Mouse (Mus musculus): Measurements from ENCODE around the gene Olfr1324. TPM values are rescaled to one million over a fixed set of nuclear protein-coding genes. Genes with fewer than 3 reads are reported as not detected.
"Not testable (repeated sequence)": the region's sequence is repeated elsewhere in the genome, so short reads cannot be mapped to it uniquely, and the experiment has no call there.

The Olfr1324 gene
- not detected in 2 replicates for polyA plus RNA-seq (2014; fragmentation: Nextera tagmentation; extraction: Ambion mirVana)

DNA sequence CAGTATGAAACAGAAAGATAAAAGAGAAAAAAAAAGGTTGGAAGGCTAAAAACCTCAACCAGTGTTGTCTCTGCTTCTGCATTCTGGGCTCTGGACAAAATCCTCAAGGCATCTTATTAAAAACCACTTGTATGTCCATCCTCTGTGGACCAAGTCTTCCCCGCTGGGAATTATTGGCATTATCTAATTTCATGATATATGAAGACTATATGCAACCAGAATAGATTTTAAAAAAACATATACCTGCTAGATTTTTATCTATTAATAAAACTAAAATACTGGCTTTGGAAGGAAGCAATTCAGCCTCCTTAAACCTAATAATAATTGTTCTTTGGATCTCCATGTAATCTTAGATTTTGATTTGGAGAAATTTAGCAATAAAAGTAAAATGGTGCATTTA is at the start of gene Olfr1324:
TSS of gene Olfr1324 (minus strand) at position 101 of the 400 bp plus-strand sequence.
- H3K4me2 ChIP-seq = no peak within 1 kb of the TSS
- no peak within 1 kb of the TSS for H3K9ac ChIP-seq (ENCODE audit: low read depth, low read length)
- H3K27ac ChIP-seq (ENCODE audit: low read depth, low read length) = no peak within 1 kb of the TSS
- H3K36me3 ChIP-seq (ENCODE audit: control insufficient read depth, insufficient read depth, low read length) = no peaks in the 10 kb centered on the region
- H3K27me3 ChIP-seq (ENCODE audit: control insufficient read depth, insufficient read depth, low read length) = no peaks in the 10 kb centered on the region
- ATAC-seq (replicated peaks; ENCODE audit: insufficient number of reproducible peaks, low FRiP score, low TSS enrichment) = no peak
- H3K4me3 ChIP-seq (ENCODE audit: low read depth, low read length) = no peak within 1 kb of the TSS
- no peaks in the 10 kb centered on the region for H3K4me1 ChIP-seq (ENCODE audit: control insufficient read depth, insufficient read depth, low read length)
- H3K9me3 ChIP-seq (replicated peaks; ENCODE audit: control insufficient read depth, low read length) = no peaks in the 10 kb centered on the region
- 93% methylated on average over 1 of the region's 1 CpGs for WGBS (ENCODE audit: insufficient replicate concordance)

GRCm38 (mm10) chrX:50470341-50470740 is 42.0 kb upstream of the Olfr1324 start:
- not testable (repeated sequence) for H3K27ac ChIP-seq (ENCODE audit: low read depth, low read length); H3K4me3 ChIP-seq (ENCODE audit: low read depth, low read length)
- WGBS (ENCODE audit: insufficient replicate concordance) = 64% methylated on average over 6 of the region's 6 CpGs

GRCm38 (mm10) chrX:50456136-50456535 is 27.8 kb upstream of the Olfr1324 start:
- no peaks in the 10 kb centered on the region for H3K9me3 ChIP-seq (replicated peaks; ENCODE audit: control insufficient read depth, low read length)
- H3K4me1 ChIP-seq (ENCODE audit: control insufficient read depth, insufficient read depth, low read length) = no peaks in the 10 kb centered on the region
- H3K27ac ChIP-seq (ENCODE audit: low read depth, low read length) = no peak overlapping the region
- no peak overlapping the region for H3K9ac ChIP-seq (ENCODE audit: low read depth, low read length)
- WGBS (ENCODE audit: insufficient replicate concordance) = 50% methylated on average over 1 of the region's 1 CpGs
- no peaks in the 10 kb centered on the region for H3K27me3 ChIP-seq (ENCODE audit: control insufficient read depth, insufficient read depth, low read length)
- H3K4me2 ChIP-seq = no peak overlapping the region
- no peak for ATAC-seq (replicated peaks; ENCODE audit: insufficient number of reproducible peaks, low FRiP score, low TSS enrichment)
- no peak overlapping the region for H3K4me3 ChIP-seq (ENCODE audit: low read depth, low read length)
- H3K36me3 ChIP-seq (ENCODE audit: control insufficient read depth, insufficient read depth, low read length) = no peaks in the 10 kb centered on the region

More at GRCm38 (mm10) chrX:50470341-50470740, 42.0 kb upstream of the Olfr1324 start:
- not testable (repeated sequence) for H3K36me3 ChIP-seq (ENCODE audit: control insufficient read depth, insufficient read depth, low read length); H3K9ac ChIP-seq (ENCODE audit: low read depth, low read length); H3K4me2 ChIP-seq; H3K4me1 ChIP-seq (ENCODE audit: control insufficient read depth, insufficient read depth, low read length); ATAC-seq (replicated peaks; ENCODE audit: insufficient number of reproducible peaks, low FRiP score, low TSS enrichment); H3K27me3 ChIP-seq (ENCODE audit: control insufficient read depth, insufficient read depth, low read length); H3K9me3 ChIP-seq (replicated peaks; ENCODE audit: control insufficient read depth, low read length)

DNA sequence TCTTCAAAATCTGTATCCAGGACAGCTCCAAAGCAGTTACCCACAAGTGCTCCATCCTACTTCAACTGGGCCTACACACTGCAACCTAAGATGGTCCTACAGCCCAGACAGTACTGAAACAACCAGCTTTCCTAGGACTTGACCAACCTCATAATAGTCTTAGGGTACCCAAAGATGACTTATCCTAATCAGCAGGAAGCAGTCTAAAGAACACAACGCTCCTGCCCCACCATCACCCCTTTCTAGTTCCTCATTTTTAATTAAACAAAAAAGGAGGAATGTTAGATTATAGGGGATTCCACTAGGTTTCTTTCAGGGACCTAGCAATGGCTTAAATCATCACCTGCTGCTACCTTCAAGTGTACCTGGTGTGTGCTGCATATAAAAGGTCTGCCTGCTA is 15.1 kb upstream of the Olfr1324 start:
- WGBS (ENCODE audit: insufficient replicate concordance) = 70% methylated on average over 1 of the region's 1 CpGs
- Histone ChIP-seq H3K9me3 (replicated peaks; ENCODE audit: control insufficient read depth, low read length) (no peaks in the 10 kb centered on the region), H3K27ac (ENCODE audit: low read depth, low read length) (no peak overlapping the region), H3K4me2 (no peak overlapping the region), H3K9ac (ENCODE audit: low read depth, low read length) (no peak overlapping the region), H3K36me3 (ENCODE audit: control insufficient read depth, insufficient read depth, low read length) (no peaks in the 10 kb centered on the region), H3K27me3 (ENCODE audit: control insufficient read depth, insufficient read depth, low read length) (no peaks in the 10 kb centered on the region), H3K4me1 (ENCODE audit: control insufficient read depth, insufficient read depth, low read length) (no peaks in the 10 kb centered on the region), H3K4me3 (ENCODE audit: low read depth, low read length) (no peak overlapping the region)
- no peak for ATAC-seq (replicated peaks; ENCODE audit: insufficient number of reproducible peaks, low FRiP score, low TSS enrichment)

DNA sequence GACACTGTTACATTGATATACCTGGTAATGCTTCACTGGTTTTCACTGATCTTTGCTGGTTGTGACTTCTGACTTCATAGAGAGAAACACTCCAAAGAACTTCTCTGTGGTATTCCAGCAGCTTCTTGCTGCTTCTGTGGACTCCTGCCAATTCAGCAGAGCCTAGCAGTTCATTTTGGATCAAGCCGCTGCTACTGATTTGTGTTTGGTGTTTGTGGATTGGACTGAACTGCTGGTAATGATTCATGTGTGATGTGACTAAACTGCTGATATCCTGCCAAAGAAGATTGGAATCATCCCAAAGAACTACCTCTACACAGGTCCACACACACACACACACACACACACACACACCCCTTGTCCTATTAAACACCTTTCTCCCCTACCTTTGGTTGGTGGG is 14.4 kb upstream of the Olfr1324 start:
- Histone ChIP-seq H3K27me3 (ENCODE audit: control insufficient read depth, insufficient read depth, low read length) (no peaks in the 10 kb centered on the region), H3K36me3 (ENCODE audit: control insufficient read depth, insufficient read depth, low read length) (no peaks in the 10 kb centered on the region), H3K4me1 (ENCODE audit: control insufficient read depth, insufficient read depth, low read length) (no peaks in the 10 kb centered on the region), H3K9ac (ENCODE audit: low read depth, low read length) (no peak overlapping the region), H3K4me3 (ENCODE audit: low read depth, low read length) (no peak overlapping the region), H3K9me3 (replicated peaks; ENCODE audit: control insufficient read depth, low read length) (no peaks in the 10 kb centered on the region), H3K27ac (ENCODE audit: low read depth, low read length) (no peak overlapping the region), H3K4me2 (no peak overlapping the region)
- 93% methylated on average over 1 of the region's 1 CpGs for WGBS (ENCODE audit: insufficient replicate concordance)
- no peak for ATAC-seq (replicated peaks; ENCODE audit: insufficient number of reproducible peaks, low FRiP score, low TSS enrichment)

GRCm38 (mm10) chrX:50432499-50432898 is 4.2 kb upstream of the Olfr1324 start:
- H3K9me3 ChIP-seq (replicated peaks; ENCODE audit: control insufficient read depth, low read length) = no peaks in the 10 kb centered on the region
- H3K27ac ChIP-seq (ENCODE audit: low read depth, low read length) = no peak overlapping the region
- H3K4me2 ChIP-seq = no peak overlapping the region
- WGBS (ENCODE audit: insufficient replicate concordance) = 80% methylated on average over 2 of the region's 2 CpGs
- H3K27me3 ChIP-seq (ENCODE audit: control insufficient read depth, insufficient read depth, low read length) = no peaks in the 10 kb centered on the region
- no peaks in the 10 kb centered on the region for H3K4me1 ChIP-seq (ENCODE audit: control insufficient read depth, insufficient read depth, low read length)
- H3K36me3 ChIP-seq (ENCODE audit: control insufficient read depth, insufficient read depth, low read length) = no peaks in the 10 kb centered on the region
- no peak overlapping the region for H3K4me3 ChIP-seq (ENCODE audit: low read depth, low read length)
- H3K9ac ChIP-seq (ENCODE audit: low read depth, low read length) = no peak overlapping the region
- ATAC-seq (replicated peaks; ENCODE audit: insufficient number of reproducible peaks, low FRiP score, low TSS enrichment) = no peak

DNA sequence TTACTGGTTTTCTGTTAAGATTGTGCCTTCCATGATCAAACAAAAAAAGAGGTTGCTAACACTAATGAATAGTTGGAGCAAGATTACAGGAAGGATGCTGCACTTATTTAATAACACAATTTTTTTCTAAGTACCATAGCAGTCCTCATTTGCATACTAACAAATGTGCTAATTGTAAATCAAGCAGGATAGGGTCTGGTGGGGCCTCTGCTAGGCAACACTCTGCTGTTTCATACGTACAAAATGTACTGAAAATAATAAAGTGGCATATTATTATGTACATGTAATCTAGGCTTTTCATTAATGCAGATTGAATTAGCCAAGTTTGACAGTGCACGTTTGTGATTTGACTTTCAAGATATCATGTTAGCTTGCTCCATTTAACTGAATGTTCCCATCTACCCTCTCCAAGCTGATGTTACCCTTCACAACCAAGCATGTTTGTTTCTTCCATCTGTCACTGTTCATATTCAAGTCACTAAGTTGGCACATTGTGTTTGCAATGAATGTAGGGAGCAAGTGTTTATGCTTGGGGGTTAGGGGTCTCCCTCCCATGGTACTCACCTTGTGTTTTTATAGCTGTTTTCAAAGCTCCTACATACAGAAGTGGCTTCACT is 478 bp downstream of the Olfr1324 start:
- no peak overlapping the region for H3K4me3 ChIP-seq (ENCODE audit: low read depth, low read length)
- no peaks in the 10 kb centered on the region for H3K36me3 ChIP-seq (ENCODE audit: control insufficient read depth, insufficient read depth, low read length)
- H3K27me3 ChIP-seq (ENCODE audit: control insufficient read depth, insufficient read depth, low read length) = no peaks in the 10 kb centered on the region
- ATAC-seq (replicated peaks; ENCODE audit: insufficient number of reproducible peaks, low FRiP score, low TSS enrichment) = no peak
- WGBS (ENCODE audit: insufficient replicate concordance) = 46% methylated on average over 2 of the region's 2 CpGs
- no peak overlapping the region for H3K4me2 ChIP-seq
- no peaks in the 10 kb centered on the region for H3K4me1 ChIP-seq (ENCODE audit: control insufficient read depth, insufficient read depth, low read length)
- H3K9me3 ChIP-seq (replicated peaks; ENCODE audit: control insufficient read depth, low read length) = no peaks in the 10 kb centered on the region
- no peak overlapping the region for H3K27ac ChIP-seq (ENCODE audit: low read depth, low read length)
- no peak overlapping the region for H3K9ac ChIP-seq (ENCODE audit: low read depth, low read length)

DNA sequence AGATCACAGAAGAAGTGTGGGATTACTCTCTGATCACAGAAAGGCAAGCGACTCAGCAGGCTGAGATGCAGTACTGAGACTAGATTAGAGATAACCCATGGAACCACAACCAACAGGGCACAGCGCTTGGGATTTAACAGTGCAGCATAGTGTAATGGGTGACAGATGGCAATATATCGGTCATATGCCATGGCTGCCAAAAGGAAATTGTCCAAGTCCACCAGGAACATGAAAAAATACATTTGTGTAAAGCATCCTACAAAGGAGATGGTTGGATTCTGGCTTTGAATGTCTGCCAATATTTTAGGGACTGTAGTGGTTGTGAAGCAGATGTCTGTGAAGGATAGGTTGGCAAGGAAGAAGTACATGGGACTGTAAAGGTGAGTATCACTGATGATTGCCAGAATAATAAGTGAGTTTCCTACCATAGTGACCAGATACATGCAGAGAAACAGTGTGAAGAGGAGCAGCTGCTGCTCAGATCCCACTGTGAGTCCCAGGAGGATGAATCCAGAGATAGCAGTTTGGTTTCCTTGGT is 2.3 kb downstream of the Olfr1324 start:
- 70% methylated on average over 3 of the region's 3 CpGs for WGBS (ENCODE audit: insufficient replicate concordance)
- no peak for ATAC-seq (replicated peaks; ENCODE audit: insufficient number of reproducible peaks, low FRiP score, low TSS enrichment)
- Histone ChIP-seq H3K4me2 (no peak overlapping the region), H3K9me3 (replicated peaks; ENCODE audit: control insufficient read depth, low read length) (no peaks in the 10 kb centered on the region), H3K4me1 (ENCODE audit: control insufficient read depth, insufficient read depth, low read length) (no peaks in the 10 kb centered on the region), H3K4me3 (ENCODE audit: low read depth, low read length) (no peak overlapping the region), H3K27ac (ENCODE audit: low read depth, low read length) (no peak overlapping the region), H3K36me3 (ENCODE audit: control insufficient read depth, insufficient read depth, low read length) (no peaks in the 10 kb centered on the region), H3K27me3 (ENCODE audit: control insufficient read depth, insufficient read depth, low read length) (no peaks in the 10 kb centered on the region), H3K9ac (ENCODE audit: low read depth, low read length) (no peak overlapping the region)

DNA sequence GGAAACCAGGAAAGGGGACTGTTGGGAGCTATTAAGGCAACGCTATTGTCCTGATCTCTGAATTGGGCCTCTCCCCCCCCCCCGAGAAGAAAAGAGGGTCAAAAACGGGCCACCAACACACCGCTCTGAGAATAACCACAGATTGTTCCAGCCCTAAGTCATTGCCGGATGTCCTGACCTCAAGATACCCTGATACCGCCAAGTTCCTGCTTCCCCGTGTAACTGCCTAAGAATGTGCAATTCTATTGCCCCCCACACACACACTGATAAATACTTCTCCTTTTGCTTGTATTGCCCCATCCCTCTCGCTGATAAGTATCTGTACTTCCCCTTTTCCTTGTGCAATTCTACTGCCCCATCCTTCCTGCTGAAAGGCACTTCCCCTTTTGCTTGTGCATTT is 17.9 kb downstream of the Olfr1324 start:
- H3K4me1 ChIP-seq (ENCODE audit: control insufficient read depth, insufficient read depth, low read length); H3K36me3 ChIP-seq (ENCODE audit: control insufficient read depth, insufficient read depth, low read length); ATAC-seq (replicated peaks; ENCODE audit: insufficient number of reproducible peaks, low FRiP score, low TSS enrichment); H3K9ac ChIP-seq (ENCODE audit: low read depth, low read length); H3K27ac ChIP-seq (ENCODE audit: low read depth, low read length); H3K4me3 ChIP-seq (ENCODE audit: low read depth, low read length); H3K27me3 ChIP-seq (ENCODE audit: control insufficient read depth, insufficient read depth, low read length); H3K9me3 ChIP-seq (replicated peaks; ENCODE audit: control insufficient read depth, low read length); H3K4me2 ChIP-seq: not testable (repeated sequence)
- 70% methylated on average over 8 of the region's 8 CpGs for WGBS (ENCODE audit: insufficient replicate concordance)

Data from heart, embryonic 11.5 days (tissue).